Mouse (Mus musculus) mouse trophoblast stem cell (cell line): ENCODE measurements around the gene Smad9.
"Not testable (repeated sequence)": the region's sequence is repeated elsewhere in the genome, so short reads cannot be mapped to it uniquely, and the experiment has no call there.

Experiments
- in situ Hi-C, 2 experiments: fragments of 300-500 bp; cut with MseI, MboI; formaldehyde crosslinking; loops; 2 replicates in 1 of 2; 3 replicates in 1 of 2; pipeline ENCODE4 v1.15.1; 2025

Gene Smad9

GRCm38 (mm10) chr3:54757446-54757845 is 2.1 kb downstream of the Smad9 start:
- in situ Hi-C loops: no loop called here

DNA sequence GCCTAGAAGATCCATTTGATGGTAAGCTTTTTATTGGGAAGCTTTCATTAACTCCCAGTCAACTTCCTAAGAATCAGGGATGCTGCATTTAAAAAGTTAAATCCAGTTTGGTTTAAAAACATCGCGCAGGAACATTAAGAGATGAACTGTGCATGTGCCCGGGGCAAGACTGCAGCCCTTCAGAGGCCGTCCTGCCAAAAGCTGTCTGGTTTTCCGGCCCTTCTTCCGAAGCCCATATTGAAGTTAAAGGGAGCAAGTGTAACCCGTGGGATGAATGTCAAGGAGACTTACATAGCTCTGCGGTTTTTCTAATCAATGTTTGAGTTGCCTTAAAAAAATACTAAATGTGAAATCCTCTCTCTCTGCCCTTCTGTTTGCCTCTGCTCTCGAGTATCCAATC is 3.8 kb downstream of the Smad9 start:
- in situ Hi-C loops: no loop called here

- in situ Hi-C loops: no loop called here
These were observed 5.1 kb downstream of the Smad9 start for GRCm38 (mm10) chr3:54760321-54761115.

DNA sequence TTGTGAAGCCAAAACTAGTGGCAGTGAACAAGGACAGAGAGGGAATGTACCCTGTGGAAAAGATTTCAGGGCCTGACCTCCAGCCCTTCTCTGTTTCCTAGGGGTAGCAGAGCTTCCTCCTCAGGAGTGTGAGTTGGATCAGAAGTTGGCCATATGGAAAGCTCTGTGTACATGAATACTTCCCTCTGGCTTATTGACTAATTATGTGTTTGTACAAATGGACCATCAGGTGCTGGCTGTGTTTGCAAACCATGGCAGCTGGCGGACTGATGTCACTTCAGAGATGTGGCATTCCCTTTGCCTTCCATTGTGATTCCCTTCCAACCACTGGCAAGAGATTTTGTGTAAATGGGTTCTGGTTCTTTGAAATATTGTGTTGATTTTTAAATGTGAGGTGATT is 5.9 kb downstream of the Smad9 start:
- in situ Hi-C loops: no loop called here

DNA sequence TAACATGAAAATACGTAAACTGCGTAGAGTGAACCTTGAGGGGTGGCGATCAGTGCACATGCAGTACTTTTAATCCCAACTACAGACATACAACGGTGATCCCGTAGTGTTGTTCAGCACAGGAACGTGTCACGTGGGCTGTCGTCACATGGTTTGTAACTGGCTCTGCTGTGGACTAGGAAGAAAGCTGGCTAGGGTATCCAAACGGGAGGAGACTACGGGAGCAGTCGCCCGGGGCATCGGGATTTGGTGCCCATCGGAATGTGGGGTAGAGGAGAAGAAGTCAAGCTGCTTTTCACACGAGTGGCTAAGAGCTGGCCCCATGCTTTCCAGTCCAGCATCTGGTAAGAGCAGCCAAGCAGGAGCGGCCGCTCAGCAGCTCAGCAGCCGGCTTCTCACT is 9.0 kb downstream of the Smad9 start:
- in situ Hi-C loops: no loop called here

- in situ Hi-C loops: not testable (repeated sequence)
These were observed 10.1 kb downstream of the Smad9 start for GRCm38 (mm10) chr3:54765521-54765920.

GRCm38 (mm10) chr3:54766034-54766433 is 10.7 kb downstream of the Smad9 start:
- in situ Hi-C loops: no loop called here

GRCm38 (mm10) chr3:54766811-54767210 is 11.4 kb downstream of the Smad9 start:
- in situ Hi-C loops: no loop called here

DNA sequence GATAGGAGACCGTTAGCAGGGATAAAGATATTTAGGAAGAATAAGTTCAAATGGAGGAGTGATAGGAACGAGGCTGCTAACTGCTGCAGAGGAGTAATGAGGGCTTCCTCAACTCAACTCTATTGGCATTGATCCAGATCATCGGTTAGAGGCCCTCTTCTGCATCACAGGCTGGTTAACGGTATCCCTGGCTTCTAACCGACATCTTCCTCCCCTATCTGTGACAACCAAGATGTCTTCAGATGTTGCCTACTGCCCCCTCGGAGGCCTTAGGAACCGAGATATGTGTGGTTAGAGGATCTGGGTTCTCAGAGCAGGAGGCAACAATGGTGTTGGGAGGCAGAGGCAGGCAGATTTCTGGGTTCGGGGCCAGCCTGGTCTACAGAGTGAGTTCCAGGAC is 13.2 kb downstream of the Smad9 start:
- in situ Hi-C loops: no loop called here

DNA sequence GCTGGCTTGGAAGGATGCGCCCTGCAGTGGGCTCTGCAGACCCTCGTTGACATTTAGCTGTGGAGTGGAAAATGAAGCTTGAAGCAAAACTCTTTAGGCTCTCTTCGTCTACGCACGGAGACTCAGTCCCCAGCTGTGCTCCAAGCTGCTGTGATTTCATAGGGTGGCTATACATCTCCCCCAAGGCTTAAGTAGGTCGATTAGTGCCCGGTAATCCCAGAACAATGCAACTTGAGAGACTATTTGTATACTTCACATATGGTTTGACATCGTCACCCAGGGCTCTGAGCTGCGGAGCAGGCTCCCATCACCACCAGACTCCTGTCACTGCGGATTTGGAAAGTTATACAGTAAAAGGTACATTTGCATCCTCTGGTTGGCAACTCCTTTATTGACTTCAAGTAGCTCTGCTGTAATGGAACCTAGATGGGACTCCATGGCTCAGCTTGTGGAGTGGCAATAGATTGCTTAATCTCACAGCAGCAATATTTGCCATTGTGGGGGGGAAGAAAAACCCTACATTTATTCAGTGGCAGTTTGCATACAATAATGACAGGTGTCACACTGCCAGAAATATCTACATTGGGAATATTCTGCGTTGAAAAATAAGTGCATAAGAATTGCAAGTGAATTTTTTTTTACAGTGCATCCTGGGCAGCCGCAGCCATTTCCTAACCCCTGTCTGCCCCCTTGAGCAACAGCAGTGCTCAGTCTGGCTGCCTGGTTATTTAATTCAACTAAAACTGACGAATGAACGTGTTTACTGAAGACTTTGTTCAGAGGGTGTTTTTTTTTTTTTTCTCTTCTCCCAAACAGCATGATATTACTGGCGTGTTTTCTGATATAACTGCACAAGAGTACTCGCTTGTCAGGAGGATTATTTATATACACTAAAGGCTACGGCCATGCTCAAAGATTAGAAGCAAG is 14.2 kb downstream of the Smad9 start:
- in situ Hi-C loops: no loop called here

- in situ Hi-C loops: no loop called here
These were observed 18.2 kb downstream of the Smad9 start for GRCm38 (mm10) chr3:54773613-54774012.

- in situ Hi-C loops: no loop called here
These were observed 20.7 kb downstream of the Smad9 start for GRCm38 (mm10) chr3:54775989-54776631.

- in situ Hi-C loops: no loop called here
These were observed 35.2 kb downstream of the Smad9 start for GRCm38 (mm10) chr3:54790601-54791000.

DNA sequence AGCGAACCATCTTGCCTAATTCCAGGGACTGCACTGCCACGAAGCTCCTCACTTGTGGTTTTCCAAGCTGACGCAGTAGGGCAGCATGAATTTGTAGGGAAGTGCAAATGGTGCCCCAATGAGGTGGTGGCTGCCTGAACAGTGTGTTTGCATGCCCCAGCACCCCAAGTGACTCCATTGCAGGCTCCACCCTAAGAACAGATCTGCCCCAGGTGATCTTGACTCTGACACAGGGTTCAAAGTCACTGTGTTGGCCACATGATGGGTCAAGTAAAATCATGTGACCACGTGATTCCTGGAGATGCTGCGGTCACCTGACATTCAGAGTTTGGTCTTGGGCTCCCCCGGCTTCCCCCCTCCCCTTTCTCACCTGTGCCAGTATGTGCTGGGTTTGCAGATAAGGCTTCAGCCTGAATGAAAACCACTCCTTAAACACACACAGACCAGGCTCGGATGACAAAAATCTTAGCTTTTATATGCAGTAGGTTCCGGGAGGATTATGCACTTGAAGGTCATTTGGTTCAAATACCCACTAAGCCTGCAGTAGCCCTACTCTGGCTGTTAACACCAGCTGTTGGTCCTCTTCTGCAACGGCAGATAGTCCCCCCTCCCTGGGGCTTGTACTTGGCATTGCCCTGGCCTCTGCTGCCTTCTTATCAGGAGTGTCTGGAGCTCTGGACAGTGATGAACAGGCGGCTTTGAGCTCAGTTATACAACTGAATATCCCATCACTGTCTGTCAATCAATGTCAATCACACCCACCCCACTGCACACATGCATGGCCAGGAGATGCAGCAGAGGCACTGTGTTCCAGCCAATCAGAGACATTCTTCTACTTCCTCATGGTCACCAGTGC is 36.7 kb downstream of the Smad9 start:
- in situ Hi-C loops: no loop called here

- in situ Hi-C loops: no loop called here
These were observed 38.4 kb downstream of the Smad9 start for GRCm38 (mm10) chr3:54793762-54794161.

GRCm38 (mm10) chr3:54795379-54795778 is 40.0 kb downstream of the Smad9 start:
- in situ Hi-C loops: no loop called here

DNA sequence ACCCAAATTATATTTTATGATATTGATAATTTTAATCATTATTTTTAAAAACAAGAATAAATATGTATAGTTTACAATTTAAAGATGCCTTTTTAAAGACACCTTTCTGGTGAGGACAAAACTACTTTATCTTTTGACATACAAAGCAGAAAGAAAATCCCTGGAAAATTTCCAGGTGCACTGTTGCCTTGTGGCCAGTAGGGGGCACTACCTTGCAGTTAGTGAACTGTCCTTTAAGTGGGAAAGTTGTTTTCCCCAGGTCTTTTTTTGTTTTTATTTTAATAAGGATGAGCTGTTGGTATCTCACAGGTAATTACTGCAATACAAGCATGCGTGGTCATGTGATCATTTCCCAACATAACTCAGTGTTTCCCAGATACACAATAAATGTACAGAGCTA is 40.4 kb downstream of the Smad9 start:
- in situ Hi-C loops: no loop called here

DNA sequence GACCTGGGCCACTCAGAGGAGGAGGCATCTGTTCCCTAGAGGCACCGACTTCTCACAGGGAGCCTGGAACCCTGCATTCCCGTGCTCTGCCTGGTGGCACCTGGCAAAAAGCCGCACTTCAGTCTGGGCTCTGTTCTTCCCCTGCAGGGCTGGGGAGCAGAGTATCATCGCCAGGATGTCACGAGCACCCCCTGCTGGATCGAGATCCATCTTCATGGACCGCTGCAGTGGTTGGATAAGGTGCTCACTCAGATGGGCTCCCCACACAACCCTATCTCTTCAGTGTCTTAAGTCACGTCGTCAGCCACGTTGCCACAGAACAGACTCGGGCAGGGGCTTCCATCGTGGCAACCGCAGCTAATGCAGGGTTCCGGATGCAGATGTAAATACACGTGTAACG is 41.8 kb downstream of the Smad9 start:
- in situ Hi-C loops: no loop called here

GRCm38 (mm10) chr3:54803713-54804112 is 48.3 kb downstream of the Smad9 start:
- in situ Hi-C loops: no loop called here

DNA sequence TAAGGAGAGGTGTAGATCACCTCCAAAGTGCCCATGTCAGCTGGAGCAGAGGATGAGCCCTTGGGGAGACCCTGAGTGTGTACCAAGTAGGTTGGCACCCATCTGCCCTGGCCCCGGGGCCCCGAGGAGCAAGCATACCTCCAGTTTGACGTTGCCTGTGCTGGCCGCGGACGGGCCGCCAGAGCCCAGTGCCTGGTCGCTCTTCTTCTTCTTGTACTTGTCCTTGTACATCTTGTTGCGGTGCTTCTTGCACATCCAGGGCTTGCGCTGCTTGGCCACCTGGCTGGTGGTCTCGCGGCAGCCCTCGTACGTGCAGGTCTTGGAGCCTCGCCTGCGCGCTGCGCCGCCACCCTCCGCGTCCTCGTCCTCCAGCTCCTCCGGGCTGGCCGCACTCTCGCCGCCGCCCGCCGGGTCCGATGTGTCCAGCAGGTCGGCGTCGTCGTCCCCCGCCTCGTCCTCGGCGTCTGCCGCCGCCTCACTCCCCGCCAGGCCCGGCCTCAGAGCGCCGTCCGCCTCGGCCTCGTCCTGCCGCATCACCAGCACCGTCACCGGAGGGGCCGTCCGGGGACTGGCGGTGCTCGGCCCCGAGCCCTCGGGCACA is 51.8 kb downstream of the Smad9 start:
- in situ Hi-C loops: no loop called here

DNA sequence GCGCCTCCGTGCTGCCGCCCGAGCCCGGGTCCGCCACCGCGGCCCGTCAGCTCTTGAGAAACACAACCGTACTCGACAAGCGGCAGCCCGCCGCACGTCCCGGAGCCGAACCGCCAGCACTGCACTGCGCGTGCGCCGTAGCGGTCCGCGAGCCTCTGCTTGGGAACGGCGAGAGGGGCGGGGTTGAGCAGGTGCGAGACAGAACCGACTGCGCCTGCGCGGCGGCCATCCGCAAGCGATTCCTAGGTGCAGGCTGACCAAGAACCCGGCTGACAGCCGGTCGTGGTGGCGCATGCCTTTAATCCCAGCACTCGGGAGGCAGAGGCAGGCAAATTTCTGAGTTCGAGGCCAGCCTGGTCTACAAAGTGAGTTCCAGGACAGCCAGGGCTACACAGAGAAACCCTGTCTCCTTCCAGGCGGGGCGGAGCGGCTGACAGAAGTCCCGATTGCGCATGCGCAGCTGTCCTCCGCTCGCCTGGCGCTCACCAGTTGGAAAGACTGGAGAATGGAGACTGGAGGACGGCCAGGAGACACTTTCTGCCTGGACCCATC is 52.4 kb downstream of the Smad9 start, which contains the start of gene Rfxap:
Gene Rfxap, minus strand, starts transcription at position 126 of the 552 bp plus-strand sequence.
- in situ Hi-C loops: no loop called here
